Mouse (Mus musculus): ENCODE measurements around the gene Prl7b1. TPM values are rescaled to one million over a fixed set of nuclear protein-coding genes. Genes with fewer than 3 reads are reported as not detected.

Gene Prl7b1
- polyA plus RNA-seq (2015; fragmentation: Nextera tagmentation; extraction: Ambion mirVana): not detected in 2 replicates

DNA sequence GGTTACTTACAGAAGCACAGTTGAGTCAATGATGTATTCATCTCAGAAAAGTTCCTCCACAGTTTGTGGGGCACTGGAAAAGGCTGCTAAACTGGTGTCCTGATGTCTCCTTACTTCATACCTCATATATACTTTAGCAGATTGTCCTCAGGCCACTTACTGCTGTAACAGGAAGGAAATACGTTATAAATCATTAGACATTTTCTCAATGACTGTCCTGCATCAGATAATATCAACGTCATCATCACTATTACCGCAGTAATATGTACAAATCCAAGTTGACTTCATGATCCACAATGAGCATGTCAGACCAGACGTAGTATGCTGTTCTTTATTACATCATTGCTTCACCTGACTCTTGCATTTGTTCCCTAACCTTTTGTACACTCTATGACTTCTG is at the start of gene Prl7b1:
Gene Prl7b1 (minus strand): TSS at position 101 of the 400 bp plus-strand sequence.
- H3K4me1 ChIP-seq: no peaks in the 10 kb centered on the region
- no peak within 1 kb of the TSS for H3K9ac ChIP-seq (replicated peaks)
- no peaks in the 10 kb centered on the region for H3K27me3 ChIP-seq
- H3K27ac ChIP-seq (replicated peaks): no peak within 1 kb of the TSS
- WGBS: 84% methylated on average over 4 of the region's 4 CpGs
- H3K36me3 ChIP-seq: no peaks in the 10 kb centered on the region
- H3K4me2 ChIP-seq (replicated peaks): no peak within 1 kb of the TSS
- H3K9me3 ChIP-seq: no peaks in the 10 kb centered on the region
- ATAC-seq (replicated peaks): no peak
- no peak within 1 kb of the TSS for H3K4me3 ChIP-seq

DNA sequence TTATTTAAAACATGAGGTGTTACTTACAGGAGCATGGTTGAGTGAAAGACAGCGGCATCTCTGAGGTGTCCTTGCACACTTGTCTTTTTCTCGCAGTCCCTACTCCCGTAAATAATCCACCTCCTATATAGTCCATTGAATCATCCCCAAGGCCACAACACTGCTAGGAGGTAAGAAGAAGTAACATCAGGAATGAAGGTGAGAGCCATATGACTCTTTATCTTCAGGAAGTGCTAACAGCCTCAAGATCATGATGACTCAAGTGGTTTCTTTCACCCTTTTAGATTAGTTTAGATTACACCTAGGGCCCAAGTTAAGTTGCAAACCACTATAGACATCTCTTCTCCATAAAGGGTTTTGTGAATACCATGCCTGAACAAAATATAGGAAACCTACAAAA is 32.0 kb upstream of the Prl7b1 start, which contains the start of gene Prl7a1:
Gene Prl7a1 (minus strand): TSS at position 101 of the 400 bp plus-strand sequence.
- 96% methylated on average over 3 of the region's 3 CpGs for WGBS
- ATAC-seq (replicated peaks): no peak

DNA sequence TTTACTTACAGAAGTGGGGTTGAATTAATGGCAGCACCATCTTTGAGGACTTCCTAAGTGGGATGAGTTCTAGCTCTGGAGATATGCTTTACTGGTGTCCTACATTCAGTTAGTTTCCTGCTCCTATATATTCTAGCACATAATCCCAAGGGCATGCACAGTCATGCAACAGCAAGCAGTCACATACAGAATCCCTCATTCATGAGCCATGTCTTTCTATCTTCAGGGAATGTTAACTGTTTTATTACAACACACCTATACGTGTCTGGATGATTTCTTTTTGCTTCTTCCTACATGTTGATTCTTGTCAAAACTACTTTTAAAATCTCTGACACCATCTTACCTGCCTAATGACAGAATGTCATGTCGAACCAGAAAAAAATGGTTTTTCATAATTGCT is 28.3 kb downstream of the Prl7b1 start, which contains the start of gene Prl8a1:
Gene Prl8a1 (minus strand): TSS at position 101 of the 400 bp plus-strand sequence.
- Histone ChIP-seq H3K4me1 (no peaks in the 10 kb centered on the region), H3K36me3 (no peaks in the 10 kb centered on the region), H3K9me3 (no peaks in the 10 kb centered on the region), H3K27ac (replicated peaks) (no peak within 1 kb of the TSS), H3K27me3 (no peaks in the 10 kb centered on the region), H3K9ac (replicated peaks) (no peak within 1 kb of the TSS), H3K4me2 (replicated peaks) (no peak within 1 kb of the TSS), H3K4me3 (no peak within 1 kb of the TSS)
- WGBS: 84% methylated on average over 2 of the region's 2 CpGs
- no peak for ATAC-seq (replicated peaks)

More for the DNA sequence above, 32.0 kb upstream of the Prl7b1 start, which contains the start of gene Prl7a1:
- H3K9me3 ChIP-seq: no peaks in the 10 kb centered on the region
- no peak within 1 kb of the TSS for H3K9ac ChIP-seq (replicated peaks)
- no peaks in the 10 kb centered on the region for H3K4me1 ChIP-seq
- H3K4me2 ChIP-seq (replicated peaks): no peak within 1 kb of the TSS
- no peaks in the 10 kb centered on the region for H3K36me3 ChIP-seq
- no peak within 1 kb of the TSS for H3K27ac ChIP-seq (replicated peaks)
- H3K4me3 ChIP-seq: no peak within 1 kb of the TSS
- H3K27me3 ChIP-seq: no peaks in the 10 kb centered on the region

DNA sequence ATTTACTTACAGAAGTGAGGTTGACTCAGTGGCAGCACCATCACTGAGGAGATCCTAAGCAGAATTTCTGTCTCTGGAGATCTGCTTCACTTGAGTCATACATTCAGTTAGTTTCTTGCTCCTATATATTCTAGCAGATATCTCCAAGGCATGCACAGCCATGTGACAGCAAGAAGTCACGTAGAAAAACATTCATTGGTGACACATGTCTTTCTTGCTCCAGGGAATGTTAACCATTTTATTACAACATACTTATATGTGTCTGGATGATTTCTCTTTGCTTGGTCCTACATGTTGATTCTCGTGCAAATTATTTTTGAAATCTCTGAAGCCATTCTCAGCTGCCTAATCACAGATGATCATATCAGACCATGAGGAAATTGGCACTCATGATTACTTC is 45.9 kb downstream of the Prl7b1 start, which contains the start of gene Prl8a9:
Gene Prl8a9 (minus strand): TSS at position 101 of the 400 bp plus-strand sequence.
- ATAC-seq (replicated peaks): no peak
- Histone ChIP-seq H3K4me1 (no peaks in the 10 kb centered on the region), H3K9ac (replicated peaks) (no peak within 1 kb of the TSS), H3K4me2 (replicated peaks) (no peak within 1 kb of the TSS), H3K27ac (replicated peaks) (no peak within 1 kb of the TSS), H3K36me3 (no peaks in the 10 kb centered on the region), H3K4me3 (no peak within 1 kb of the TSS), H3K27me3 (no peaks in the 10 kb centered on the region), H3K9me3 (no peaks in the 10 kb centered on the region)
- WGBS: 98% methylated on average over 2 of the region's 2 CpGs

DNA sequence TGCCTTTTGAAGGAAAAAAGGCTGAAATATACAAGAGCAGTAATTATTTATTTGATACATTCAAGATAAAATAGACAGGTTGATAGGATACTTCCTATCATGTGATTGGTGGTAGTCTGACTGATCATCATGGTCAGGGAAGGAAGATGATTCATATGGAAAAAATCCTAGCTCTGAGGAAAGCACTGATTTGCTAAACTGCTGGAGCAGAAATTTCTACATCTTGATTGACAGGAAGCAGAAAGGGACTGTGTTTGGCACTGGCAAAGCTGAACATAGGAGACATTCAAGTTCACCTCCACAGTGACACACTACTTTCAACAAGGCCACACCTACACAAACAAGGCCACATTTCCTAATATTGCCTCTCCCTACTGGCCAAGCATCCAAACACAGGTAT is 57.0 kb downstream of the Prl7b1 start:
- ATAC-seq (replicated peaks): no peak
- Histone ChIP-seq H3K4me2 (replicated peaks) (no peak overlapping the region), H3K36me3 (no peaks in the 10 kb centered on the region), H3K4me3 (no peak overlapping the region), H3K4me1 (no peaks in the 10 kb centered on the region), H3K27ac (replicated peaks) (no peak overlapping the region), H3K9me3 (no peaks in the 10 kb centered on the region), H3K27me3 (no peaks in the 10 kb centered on the region), H3K9ac (replicated peaks) (no peak overlapping the region)

Other genes starting within 250 kb of the Prl7b1 start
- not detected in 2 replicates for gene Prl2b1, start 219.7 kb downstream of the Prl7b1 start, polyA plus RNA-seq (2015; fragmentation: Nextera tagmentation; extraction: Ambion mirVana)
- gene Prl8a6, start 171.9 kb downstream of the Prl7b1 start, polyA plus RNA-seq (2015; fragmentation: Nextera tagmentation; extraction: Ambion mirVana): not detected in 2 replicates
- not detected in 2 replicates for gene Prl8a8, start 97.4 kb downstream of the Prl7b1 start, polyA plus RNA-seq (2015; fragmentation: Nextera tagmentation; extraction: Ambion mirVana)
- gene Prl8a9, start 46.0 kb downstream of the Prl7b1 start, polyA plus RNA-seq (2015; fragmentation: Nextera tagmentation; extraction: Ambion mirVana): not detected in 2 replicates
- gene Prl8a1, start 28.4 kb downstream of the Prl7b1 start, polyA plus RNA-seq (2015; fragmentation: Nextera tagmentation; extraction: Ambion mirVana): not detected in 2 replicates
- gene Prl7a1, start 31.9 kb upstream of the Prl7b1 start, polyA plus RNA-seq (2015; fragmentation: Nextera tagmentation; extraction: Ambion mirVana): not detected in 2 replicates
- not detected in 2 replicates for gene Prl7a2, start 57.5 kb upstream of the Prl7b1 start, polyA plus RNA-seq (2015; fragmentation: Nextera tagmentation; extraction: Ambion mirVana)
- not detected in 2 replicates for gene Prl7d1, start 106.2 kb upstream of the Prl7b1 start, polyA plus RNA-seq (2015; fragmentation: Nextera tagmentation; extraction: Ambion mirVana)
- not detected in 2 replicates for gene Prl7c1, start 170.2 kb upstream of the Prl7b1 start, polyA plus RNA-seq (2015; fragmentation: Nextera tagmentation; extraction: Ambion mirVana)
- gene Prl2a1, start 191.1 kb upstream of the Prl7b1 start, polyA plus RNA-seq (2015; fragmentation: Nextera tagmentation; extraction: Ambion mirVana): not detected in 2 replicates
- not detected in 2 replicates for gene Prl2c1, start 238.8 kb upstream of the Prl7b1 start, polyA plus RNA-seq (2015; fragmentation: Nextera tagmentation; extraction: Ambion mirVana)